Mouse (Mus musculus) thymus, postnatal 25 days (tissue): ENCODE measurements around the gene Olfr1009.
"Not testable (repeated sequence)": the region's sequence is repeated elsewhere in the genome, so short reads cannot be mapped to it uniquely, and the experiment has no call there.

Experiments
- DNase-seq: peaks from one replicate; pipeline ENCODE4 v3.0.0; 2022

Gene Olfr1009

GRCm38 (mm10) chr2:85715119-85715518, at the start of gene Olfr1009:
TSS of gene Olfr1009 (plus strand) at chr2:85715419.
- DNase-seq, result no peak

GRCm38 (mm10) chr2:85678667-85679066, 36.6 kb upstream of the Olfr1009 start, which contains the start of gene Olfr1006:
TSS of gene Olfr1006 (minus strand) at chr2:85678767.
- no peak for DNase-seq

- no peak for DNase-seq
Observed at GRCm38 (mm10) chr2:85689131-85689530, 26.1 kb upstream of the Olfr1009 start, which contains the start of gene Olfr1008. TSS of gene Olfr1008 (plus strand) at chr2:85689431.

GRCm38 (mm10) chr2:85710680-85711079, 4.5 kb upstream of the Olfr1009 start:
- DNase-seq, result not testable (repeated sequence)

GRCm38 (mm10) chr2:85711159-85711558, 4.1 kb upstream of the Olfr1009 start:
- no peak for DNase-seq

GRCm38 (mm10) chr2:85725793-85726192, 10.6 kb downstream of the Olfr1009 start:
- DNase-seq, result no peak

GRCm38 (mm10) chr2:85753822-85754221, 38.6 kb downstream of the Olfr1009 start:
- DNase-seq, result no peak

GRCm38 (mm10) chr2:85762666-85763065, 47.4 kb downstream of the Olfr1009 start, which contains the start of gene Olfr1012:
TSS of gene Olfr1012 (minus strand) at chr2:85762766.
- DNase-seq, result no peak

GRCm38 (mm10) chr2:85766798-85767197, 51.6 kb downstream of the Olfr1009 start, which contains the start of gene Olfr1013:
TSS of gene Olfr1013 (plus strand) at chr2:85767098.
- no peak for DNase-seq

GRCm38 (mm10) chr2:85772413-85772812, 57.2 kb downstream of the Olfr1009 start, which contains the start of gene Olfr1014:
TSS of gene Olfr1014 (plus strand) at chr2:85772713.
- no peak for DNase-seq
